Mouse (Mus musculus) embryonic fibroblast, embryonic 13.5 days (primary cell): ENCODE measurements around the gene Dnajc17.

Experiments
- CTCF ChIP-seq: IDR thresholded peaks from 2 replicates; pipeline ENCODE4 v1.5.1; 2011; ENCODE audit warnings: mild to moderate bottlenecking, control low read depth, low read length, moderate library complexity, borderline replicate concordance; ENCODE audit not compliant: insufficient read depth
- POLR2A ChIP-seq: IDR thresholded peaks from 2 replicates; pipeline ENCODE4 v1.6.1; 2011; ENCODE audit warnings: low read depth, mild to moderate bottlenecking, control low read depth, low read length, moderate library complexity

DNA sequence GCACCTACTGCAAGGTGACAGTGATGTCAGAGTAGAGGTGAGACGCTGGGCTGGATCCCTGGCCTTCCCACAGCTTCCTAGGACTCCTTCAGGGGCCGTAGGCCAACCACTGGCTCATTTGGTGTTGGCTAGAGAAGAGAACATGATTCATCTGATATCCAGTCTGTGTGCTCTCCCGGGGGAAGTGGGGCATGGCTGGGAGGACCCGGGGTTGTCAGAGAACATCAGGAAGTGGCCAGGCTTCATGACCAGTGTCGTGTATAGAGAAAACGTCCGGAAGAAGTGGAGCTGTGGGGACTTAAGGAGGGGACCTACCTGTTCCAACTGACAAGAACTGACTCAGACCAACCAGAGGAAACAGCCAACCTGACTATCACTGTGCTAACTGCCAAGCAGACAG lies 36.7 kb upstream of the Dnajc17 start:
- TF ChIP-seq CTCF = no peak
- no peak for TF ChIP-seq POLR2A
